Mouse (Mus musculus): ENCODE data around the gene Plagl1. TPM values are rescaled to one million over a fixed set of nuclear protein-coding genes. Genes with fewer than 3 reads are reported as not detected.

Gene Plagl1
- total and polyA plus RNA-seq, 3 experiments, result not detected

- no peaks in the 10 kb centered on the region for H3K79me2 ChIP-seq (ENCODE audit: control insufficient read depth, insufficient read depth, low read length, poor library complexity)
- H3K4me1 ChIP-seq (ENCODE audit: control insufficient read depth in 1 of 2, insufficient read depth in 2 of 2, low read length in 2 of 2), result no peaks in the 10 kb centered on the region; a peak in 1 of 4 replicates
- H3K4me3 ChIP-seq (ENCODE audit: control insufficient read depth in 1 of 2, insufficient read depth in 1 of 2, low read depth in 2 of 2, low read length in 2 of 2), result no peak overlapping the region
- no peak for TF ChIP-seq POLR2A (IDR thresholded peaks at IDR 0.05; ENCODE audit: control insufficient read depth in 1 of 2, insufficient read depth in 1 of 2, low read depth in 1 of 2, low read length in 2 of 2, poor library complexity in 1 of 2)
- no peak for TF ChIP-seq POLR2AphosphoS2 (IDR thresholded peaks at IDR 0.05; ENCODE audit: low read length)
- TF ChIP-seq MAFK (IDR thresholded peaks at IDR 0.05; ENCODE audit: borderline replicate concordance, low read depth, low read length), result no peak
- TF ChIP-seq USF2 (IDR thresholded peaks at IDR 0.05; ENCODE audit: borderline replicate concordance in 1 of 2, insufficient read depth in 1 of 2, low read depth in 1 of 2, low read length in 2 of 2), result no peak
- no peak for TF ChIP-seq MAX (IDR thresholded peaks at IDR 0.05; ENCODE audit: low read length)
- no peak for TF ChIP-seq EP300 (IDR thresholded peaks at IDR 0.05; ENCODE audit: low read depth in 1 of 2, low read length in 2 of 2)
- no peak for TF ChIP-seq USF1 (IDR thresholded peaks at IDR 0.05; ENCODE audit: low read depth, low read length)
- no peak for TF ChIP-seq ZMIZ1 (IDR thresholded peaks at IDR 0.05; ENCODE audit: low read depth, low read length)
- no peak for TF ChIP-seq POLR2AphosphoS5 (IDR thresholded peaks at IDR 0.05; ENCODE audit: borderline replicate concordance, low read depth, low read length)
- no peaks in the 10 kb centered on the region for H3K9me3 ChIP-seq (replicated peaks; ENCODE audit: insufficient read depth, low read length)
- no peak overlapping the region for H3K27ac ChIP-seq (ENCODE audit: control insufficient read depth, low read depth, low read length)
- no peaks in the 10 kb centered on the region for H3K36me3 ChIP-seq (ENCODE audit: control insufficient read depth in 1 of 2, insufficient read depth in 2 of 2, low read length in 2 of 2)
- no peak for DNase-seq (ENCODE audit: low read depth, low spot score)
- H3K9ac ChIP-seq (ENCODE audit: control insufficient read depth, low read depth, low read length, poor library complexity, severe bottlenecking), result no peak overlapping the region
- H3K27me3 ChIP-seq (ENCODE audit: control insufficient read depth in 1 of 2, insufficient read depth in 2 of 2, low read length in 2 of 2), result no peaks in the 10 kb centered on the region
These were observed 95.1 kb downstream of the Plagl1 start for GRCm38 (mm10) chr10:13155377-13155776.

DNA sequence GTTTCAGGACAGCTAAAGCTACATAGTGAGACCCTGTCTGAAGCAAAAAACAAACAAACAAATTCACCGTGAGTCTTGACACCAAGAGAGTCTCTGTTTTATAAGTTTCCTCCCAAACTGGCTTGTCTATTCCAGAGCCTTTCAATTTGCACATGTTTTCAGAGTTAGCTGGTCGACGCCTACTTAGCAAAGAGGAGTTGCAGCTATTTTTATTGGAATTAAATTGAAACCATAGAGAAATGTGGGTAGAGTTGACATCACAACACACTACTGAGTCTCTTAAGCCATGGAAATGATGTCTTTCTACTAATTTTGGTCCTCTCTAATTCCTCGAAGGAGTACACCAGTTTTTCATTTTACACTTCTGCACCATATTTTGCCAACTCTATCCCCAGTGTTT is 100.6 kb downstream of the Plagl1 start:
- no peak for TF ChIP-seq MAFK (IDR thresholded peaks at IDR 0.05; ENCODE audit: borderline replicate concordance, low read depth, low read length)
- TF ChIP-seq NRF1 (IDR thresholded peaks at IDR 0.05; ENCODE audit: insufficient read depth, low read depth, low read length, poor library complexity, severe bottlenecking), result no peak
- TF ChIP-seq ELF1 (IDR thresholded peaks at IDR 0.05; ENCODE audit: low read depth, low read length), result no peak
- TF ChIP-seq HCFC1 (IDR thresholded peaks at IDR 0.05; ENCODE audit: low read depth, low read length), result no peak
- no peak for TF ChIP-seq BHLHE40 (IDR thresholded peaks at IDR 0.05; ENCODE audit: borderline replicate concordance, low read depth, low read length)
- no peak for TF ChIP-seq KAT2A (conservative IDR thresholded peaks at IDR 0.05; ENCODE audit: low read depth, low read length)
- no peak for TF ChIP-seq E2F4 (IDR thresholded peaks at IDR 0.05; ENCODE audit: borderline replicate concordance, low read depth, low read length)
- TF ChIP-seq TBP (IDR thresholded peaks at IDR 0.05; ENCODE audit: low read depth, low read length), result no peak
- Histone ChIP-seq H3K4me3 (ENCODE audit: control insufficient read depth in 1 of 2, insufficient read depth in 1 of 2, low read depth in 2 of 2, low read length in 2 of 2) (no peak overlapping the region), H3K27me3 (ENCODE audit: control insufficient read depth in 1 of 2, insufficient read depth in 2 of 2, low read length in 2 of 2) (no peaks in the 10 kb centered on the region; a peak in 1 of 4 replicates), H3K36me3 (ENCODE audit: control insufficient read depth in 1 of 2, insufficient read depth in 2 of 2, low read length in 2 of 2) (no peaks in the 10 kb centered on the region), H3K9ac (ENCODE audit: control insufficient read depth, low read depth, low read length, poor library complexity, severe bottlenecking) (no peak overlapping the region), H3K4me1 (ENCODE audit: control insufficient read depth in 1 of 2, insufficient read depth in 2 of 2, low read length in 2 of 2) (no peaks in the 10 kb centered on the region), H3K27ac (ENCODE audit: control insufficient read depth, low read depth, low read length) (no peak overlapping the region), H3K9me3 (replicated peaks; ENCODE audit: insufficient read depth, low read length) (no peaks in the 10 kb centered on the region), H3K79me2 (ENCODE audit: control insufficient read depth, insufficient read depth, low read length, poor library complexity) (no peaks in the 10 kb centered on the region)
- no peak for DNase-seq (ENCODE audit: low read depth, low spot score)
